Mouse (Mus musculus) myocyte (in vitro differentiated cells): ENCODE measurements around the gene Gm44973. TPM values are rescaled to one million over a fixed set of nuclear protein-coding genes. Genes with fewer than 3 reads are reported as not detected.

Source experiments
- H3K27me3 ChIP-seq: one replicate; pipeline ENCODE4 v1.6.1; 2011; ENCODE audit not compliant: control insufficient read depth, insufficient read depth, insufficient read length
- H3K36me3 ChIP-seq: one replicate; pipeline ENCODE4 v1.6.1; 2011; ENCODE audit not compliant: control insufficient read depth, insufficient read depth
- H3K4me2 ChIP-seq: one replicate; pipeline ENCODE4 v1.6.1; 2011; ENCODE audit warnings: low read depth, control low read depth
- H3K4me3 ChIP-seq: one replicate; pipeline ENCODE4 v1.5.1; 2011; ENCODE audit warnings: mild to moderate bottlenecking, control low read depth, moderate library complexity
- H3K79me2 ChIP-seq: one replicate; pipeline ENCODE4 v1.6.1; 2011; ENCODE audit not compliant: control insufficient read depth, insufficient read depth
- H3ac ChIP-seq: one replicate; pipeline ENCODE4 v1.6.1; 2011; ENCODE audit not compliant: control insufficient read depth, insufficient read length
- CEBPB ChIP-seq: IDR thresholded peaks from 2 replicates; pipeline ENCODE4 v1.6.1; 2011; ENCODE audit warnings: mild to moderate bottlenecking, moderate library complexity; ENCODE audit not compliant: poor library complexity, insufficient read depth, severe bottlenecking
- E2F4 ChIP-seq: IDR thresholded peaks from one replicate; pipeline ENCODE4 v1.6.1; 2011; ENCODE audit warnings: mild to moderate bottlenecking, control low read depth, moderate library complexity; ENCODE audit not compliant: insufficient read depth
- MAX ChIP-seq: IDR thresholded peaks from one replicate; pipeline ENCODE4 v1.6.1; 2011; ENCODE audit warnings: low read depth, mild to moderate bottlenecking, control low read depth
- MYOD1 ChIP-seq, 3 experiments: IDR thresholded peaks; one replicate each; pipeline ENCODE4 v1.6.1; 2011; ENCODE audit warnings: control low read depth in 2 of 3, low read depth in 2 of 3, mild to moderate bottlenecking in 2 of 3, moderate library complexity in 1 of 3; ENCODE audit not compliant: insufficient read length in 2 of 3, control insufficient read depth in 1 of 3
- MYOG ChIP-seq, 3 experiments: IDR thresholded peaks; one replicate each; pipeline ENCODE4 v1.6.1; 2011; ENCODE audit warnings: control low read depth in 2 of 3, low read depth in 2 of 3, mild to moderate bottlenecking in 2 of 3; ENCODE audit not compliant: insufficient read length in 2 of 3, control insufficient read depth in 1 of 3, insufficient read depth in 1 of 3
- POLR2A ChIP-seq: IDR thresholded peaks from one replicate; pipeline ENCODE4 v1.6.1; 2011; ENCODE audit warnings: low read depth, mild to moderate bottlenecking, control low read depth, moderate library complexity; ENCODE audit not compliant: insufficient read length
- POLR2AphosphoS2 ChIP-seq: IDR thresholded peaks from one replicate; pipeline ENCODE4 v1.6.1; 2011; ENCODE audit warnings: low read depth, control low read depth; ENCODE audit not compliant: insufficient read length
- REST ChIP-seq: IDR thresholded peaks from one replicate; pipeline ENCODE4 v1.6.1; 2011; ENCODE audit warnings: mild to moderate bottlenecking, control low read depth, moderate library complexity; ENCODE audit not compliant: insufficient read depth, insufficient read length
- SRF ChIP-seq: IDR thresholded peaks from one replicate; pipeline ENCODE4 v1.6.1; 2011; ENCODE audit warnings: low read depth; ENCODE audit not compliant: control insufficient read depth, insufficient read length
- TCF12 ChIP-seq: IDR thresholded peaks from one replicate; pipeline ENCODE4 v1.6.1; 2011; ENCODE audit warnings: mild to moderate bottlenecking, control low read depth; ENCODE audit not compliant: poor library complexity, insufficient read depth, severe bottlenecking
- TCF3 ChIP-seq: IDR thresholded peaks from one replicate; pipeline ENCODE4 v1.6.1; 2011; ENCODE audit warnings: low read depth, control low read depth; ENCODE audit not compliant: insufficient read length
- USF1 ChIP-seq: IDR thresholded peaks from one replicate; pipeline ENCODE4 v1.6.1; 2011; ENCODE audit warnings: low read depth, mild to moderate bottlenecking, control low read depth, moderate library complexity
- polyA plus RNA-seq: library from polyadenylated mRNA; unstranded; fragments of >200 nt; fragmentation: generic; extraction: Trizol; gene quantifications from one replicate; pipeline ENCODE4 v1.2.1, GENCODE M21; 2012; ENCODE audit warnings: missing spikeins

The Gm44973 gene
- polyA plus RNA-seq, 1 experiment = not detected

DNA sequence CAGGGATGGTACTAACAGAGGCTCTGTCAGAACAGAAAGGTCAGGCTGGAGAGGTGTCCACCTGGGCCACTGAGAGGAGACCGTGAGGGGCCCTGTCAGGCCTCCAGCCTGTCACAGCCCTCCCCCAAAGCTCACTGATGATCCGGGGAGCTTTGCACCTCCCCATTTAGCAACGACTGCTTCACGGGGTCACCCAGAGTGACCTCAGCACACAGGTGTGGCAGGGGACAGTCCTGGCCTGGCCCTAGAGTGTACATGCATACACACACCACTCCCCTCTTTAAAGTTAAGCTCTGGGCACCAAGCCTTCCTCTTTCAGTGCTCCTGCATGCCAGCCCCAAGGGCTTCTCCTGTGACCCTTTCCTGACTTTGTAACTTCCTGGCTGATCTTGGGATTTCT, 39.8 kb upstream of the Gm44973 start:
- Histone ChIP-seq H3K27me3 (peaks cover under 1% of the 10 kb centered on the region), H3ac (no peak overlapping the region), H3K4me2 (no peak overlapping the region), H3K79me2 (no peaks in the 10 kb centered on the region), H3K4me3 (no peak overlapping the region), H3K36me3 (no peaks in the 10 kb centered on the region)
- TF ChIP-seq TCF3 (no peak), E2F4 (no peak), MYOD1 (IDR thresholded peaks at IDR 0.05; ENCODE audit: control insufficient read depth in 1 of 3, insufficient read length in 2 of 3, low read depth in 2 of 3) (no peak), CEBPB (no peak), MAX (no peak), SRF (no peak), USF1 (no peak), POLR2AphosphoS2 (no peak), REST (no peak), TCF12 (no peak), MYOG (IDR thresholded peaks at IDR 0.05; ENCODE audit: control insufficient read depth in 1 of 3, insufficient read depth in 1 of 3, insufficient read length in 2 of 3, low read depth in 2 of 3) (no peak)

DNA sequence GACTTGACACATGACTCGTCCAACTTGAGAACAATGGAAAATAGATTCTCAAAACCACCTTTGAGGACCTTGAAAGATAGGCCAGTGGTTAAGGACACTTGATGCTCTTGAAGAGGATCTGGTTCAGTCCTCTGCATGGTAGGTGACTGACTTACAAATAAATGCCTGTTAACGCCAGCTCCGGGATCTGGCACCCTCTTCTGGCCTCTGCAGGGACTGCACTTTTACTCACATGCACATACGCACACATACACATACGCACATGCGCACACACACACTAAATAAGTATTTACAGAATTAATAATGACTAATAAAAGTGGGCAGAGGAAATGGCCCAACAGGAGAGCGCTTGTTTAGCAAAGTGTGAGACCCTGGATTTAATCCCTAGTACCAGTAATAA, 38.5 kb upstream of the Gm44973 start:
- Histone ChIP-seq H3K4me2 (no peak overlapping the region), H3ac (no peak overlapping the region), H3K36me3 (no peaks in the 10 kb centered on the region), H3K27me3 (peaks cover 6% of the 10 kb centered on the region), H3K79me2 (no peaks in the 10 kb centered on the region), H3K4me3 (no peak overlapping the region)
- no peak for TF ChIP-seq POLR2A

DNA sequence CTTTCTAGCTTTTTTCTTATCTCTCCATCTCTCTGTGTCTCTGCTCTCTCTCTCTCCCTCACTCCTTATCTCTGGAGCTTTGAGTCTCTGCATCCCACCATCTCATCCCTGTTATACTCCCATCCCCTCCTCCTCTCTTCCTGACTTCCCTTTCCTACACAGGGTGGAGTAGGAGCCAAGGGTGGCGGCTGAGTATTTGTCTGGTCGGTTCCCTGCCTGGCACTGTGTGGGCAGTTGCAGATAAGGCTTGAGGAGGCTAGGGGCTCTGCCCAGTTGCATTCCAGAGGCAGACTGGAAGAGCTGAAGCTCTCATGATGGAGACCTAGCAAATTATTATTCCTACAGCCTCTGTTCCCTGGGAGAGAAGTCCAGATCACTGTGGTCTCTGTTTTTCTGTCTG, 27.0 kb upstream of the Gm44973 start:
- H3ac ChIP-seq = no peak overlapping the region
- peaks cover 6% of the 10 kb centered on the region for H3K27me3 ChIP-seq
- no peaks in the 10 kb centered on the region for H3K79me2 ChIP-seq
- no peak for TF ChIP-seq MYOD1 (IDR thresholded peaks at IDR 0.05; ENCODE audit: control insufficient read depth in 1 of 3, insufficient read length in 2 of 3, low read depth in 2 of 3)
- TF ChIP-seq MYOG (IDR thresholded peaks at IDR 0.05; ENCODE audit: control insufficient read depth in 1 of 3, insufficient read depth in 1 of 3, insufficient read length in 2 of 3, low read depth in 2 of 3) = no peak
- no peak for TF ChIP-seq SRF
- no peak for TF ChIP-seq POLR2A
- no peak for TF ChIP-seq REST
- TF ChIP-seq POLR2AphosphoS2 = no peak
- no peak for TF ChIP-seq TCF12
- no peak for TF ChIP-seq E2F4
- no peak for TF ChIP-seq TCF3
- no peak for TF ChIP-seq USF1
- TF ChIP-seq CEBPB = no peak
- TF ChIP-seq MAX = no peak
- no peak overlapping the region for H3K4me3 ChIP-seq
- peaks cover 4% of the 10 kb centered on the region for H3K36me3 ChIP-seq
- H3K4me2 ChIP-seq = no peak overlapping the region

DNA sequence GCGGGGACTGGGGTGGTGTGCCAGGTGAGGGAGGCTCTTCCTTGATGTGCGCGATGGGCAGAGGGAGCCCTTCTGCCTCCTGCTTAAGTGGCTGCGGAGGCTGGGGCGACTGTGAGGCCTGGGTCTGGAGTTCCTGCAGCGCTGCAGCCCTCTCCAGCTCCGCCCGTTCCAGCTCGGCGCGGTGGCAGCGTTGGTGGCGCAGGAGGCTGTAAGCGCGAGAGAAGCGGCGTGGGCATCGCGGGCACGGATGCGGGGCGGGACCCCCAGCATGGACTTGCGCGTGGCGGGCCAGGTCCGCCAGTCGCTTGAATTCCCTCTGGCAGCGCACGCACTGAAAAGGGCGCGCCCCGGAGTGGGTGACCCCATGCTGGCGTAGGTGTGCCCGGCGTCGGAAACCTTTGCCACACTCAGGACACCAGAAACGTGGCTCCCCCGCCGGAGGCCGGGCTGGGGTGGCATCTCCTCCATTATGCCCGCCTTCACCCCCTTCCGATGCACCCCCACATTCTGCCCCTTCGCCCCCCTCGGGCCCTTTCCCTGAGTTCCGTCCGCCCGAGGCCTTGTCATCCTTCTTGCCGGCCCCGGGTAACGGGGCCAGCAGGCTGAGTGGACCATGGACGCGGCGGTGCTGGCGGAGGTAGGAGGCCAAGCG, 21.8 kb upstream of the Gm44973 start:
- H3K36me3 ChIP-seq = peaks cover 4% of the 10 kb centered on the region
- no peaks in the 10 kb centered on the region for H3K27me3 ChIP-seq
- H3ac ChIP-seq = no peak overlapping the region
- no peak overlapping the region for H3K4me3 ChIP-seq
- no peaks in the 10 kb centered on the region for H3K79me2 ChIP-seq
- no peak overlapping the region for H3K4me2 ChIP-seq
- no peak for TF ChIP-seq USF1
- no peak for TF ChIP-seq POLR2A
- TF ChIP-seq E2F4 = no peak
- no peak for TF ChIP-seq MYOG (IDR thresholded peaks at IDR 0.05; ENCODE audit: control insufficient read depth in 1 of 3, insufficient read depth in 1 of 3, insufficient read length in 2 of 3, low read depth in 2 of 3)
- TF ChIP-seq MYOD1 (IDR thresholded peaks at IDR 0.05; ENCODE audit: control insufficient read depth in 1 of 3, insufficient read length in 2 of 3, low read depth in 2 of 3) = no peak
- TF ChIP-seq REST = no peak
- TF ChIP-seq CEBPB = no peak
- TF ChIP-seq TCF12 = no peak
- TF ChIP-seq POLR2AphosphoS2 = no peak
- TF ChIP-seq TCF3 = no peak
- no peak for TF ChIP-seq MAX
- TF ChIP-seq SRF = no peak

DNA sequence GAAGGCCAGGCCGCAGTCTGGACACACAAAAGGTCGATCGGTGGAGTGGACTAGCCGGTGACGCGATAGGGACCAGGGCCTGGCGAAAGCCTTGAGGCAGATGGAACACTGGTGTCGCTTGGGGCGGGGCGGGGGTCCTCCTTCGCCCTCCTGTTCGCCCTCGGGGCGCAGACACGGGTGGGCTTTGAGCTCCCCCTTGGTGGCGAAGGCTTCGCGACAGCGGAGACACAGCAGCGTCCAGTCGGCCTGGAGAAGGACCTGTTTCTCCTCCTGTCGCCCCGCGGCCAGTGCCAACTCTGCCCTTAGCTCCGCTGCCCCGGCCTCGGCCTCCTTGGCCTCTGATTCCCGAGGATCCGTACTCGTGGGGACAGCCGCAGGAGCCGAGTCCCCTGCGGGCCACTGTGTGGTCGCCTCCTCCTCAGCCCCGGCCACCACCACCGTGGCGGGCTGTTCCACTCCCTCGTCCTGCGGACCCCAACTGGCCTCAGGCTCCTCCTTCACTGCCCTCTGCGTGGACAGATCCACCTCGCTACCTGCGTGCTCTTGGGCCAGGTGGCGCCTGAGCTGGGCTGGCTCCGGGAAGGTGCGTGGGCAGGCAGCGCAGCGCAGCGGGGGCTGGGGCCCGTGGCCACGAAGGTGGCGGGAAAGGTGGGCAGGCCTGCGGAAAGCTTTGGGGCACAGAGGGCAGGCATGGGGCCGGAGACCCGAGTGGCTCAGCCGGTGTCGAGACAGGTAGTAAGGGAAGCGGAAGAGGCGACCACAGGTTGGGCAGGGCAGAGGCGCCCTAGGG, 21.1 kb upstream of the Gm44973 start:
- H3K27me3 ChIP-seq = no peaks in the 10 kb centered on the region
- H3K79me2 ChIP-seq = no peaks in the 10 kb centered on the region
- TF ChIP-seq REST = no peak
- no peak for TF ChIP-seq MAX
- TF ChIP-seq POLR2AphosphoS2 = no peak
- no peak for TF ChIP-seq USF1
- TF ChIP-seq TCF12 = no peak
- H3K4me3 ChIP-seq = no peak overlapping the region
- H3K36me3 ChIP-seq = peaks cover 4% of the 10 kb centered on the region
- H3K4me2 ChIP-seq = no peak overlapping the region
- no peak overlapping the region for H3ac ChIP-seq
